Mouse (Mus musculus): ENCODE measurements around the gene Tcf3. TPM values are rescaled to one million over a fixed set of nuclear protein-coding genes. Genes with fewer than 3 reads are reported as not detected.
A peak's percentile ranks its signal among the peaks of the same experiment; 100 is the strongest.

Tcf3 gene
- total RNA-seq (2021): 54.4 and 61.8 TPM in 2 replicates
- long read RNA-seq, experiment 1, transcript Tcf3-202 (19 exons, 2,829 nt): major isoform, 29 of 181 reads
- long read RNA-seq, experiment 1, transcript Tcf3-209 (19 exons, 2,950 nt): minor isoform, 28 of 181 reads
- long read RNA-seq, experiment 1, transcript Tcf3-207 (19 exons, 2,920 nt): minor isoform, 15 of 181 reads
- long read RNA-seq, experiment 1, transcript Tcf3-210 (19 exons, 2,839 nt): minor isoform, 12 of 181 reads
- long read RNA-seq, experiment 1, partial matches to known transcripts: 23 of 181 reads
- long read RNA-seq, experiment 1, other reads (novel, unspliced or antisense): 51 of 181 reads
- long read RNA-seq, experiment 2, transcript Tcf3-209 (19 exons, 2,950 nt): major isoform, 20 of 113 reads
- long read RNA-seq, experiment 2, transcript Tcf3-208 (19 exons, 2,946 nt): minor isoform, 9 of 113 reads
- long read RNA-seq, experiment 2, transcript Tcf3-202 (19 exons, 2,829 nt): minor isoform, 18 of 113 reads
- long read RNA-seq, experiment 2, transcript Tcf3-207 (19 exons, 2,920 nt): minor isoform, 10 of 113 reads
- long read RNA-seq, experiment 2, partial matches to known transcripts: 16 of 113 reads
- long read RNA-seq, experiment 2, other reads (novel, unspliced or antisense): 18 of 113 reads

DNA sequence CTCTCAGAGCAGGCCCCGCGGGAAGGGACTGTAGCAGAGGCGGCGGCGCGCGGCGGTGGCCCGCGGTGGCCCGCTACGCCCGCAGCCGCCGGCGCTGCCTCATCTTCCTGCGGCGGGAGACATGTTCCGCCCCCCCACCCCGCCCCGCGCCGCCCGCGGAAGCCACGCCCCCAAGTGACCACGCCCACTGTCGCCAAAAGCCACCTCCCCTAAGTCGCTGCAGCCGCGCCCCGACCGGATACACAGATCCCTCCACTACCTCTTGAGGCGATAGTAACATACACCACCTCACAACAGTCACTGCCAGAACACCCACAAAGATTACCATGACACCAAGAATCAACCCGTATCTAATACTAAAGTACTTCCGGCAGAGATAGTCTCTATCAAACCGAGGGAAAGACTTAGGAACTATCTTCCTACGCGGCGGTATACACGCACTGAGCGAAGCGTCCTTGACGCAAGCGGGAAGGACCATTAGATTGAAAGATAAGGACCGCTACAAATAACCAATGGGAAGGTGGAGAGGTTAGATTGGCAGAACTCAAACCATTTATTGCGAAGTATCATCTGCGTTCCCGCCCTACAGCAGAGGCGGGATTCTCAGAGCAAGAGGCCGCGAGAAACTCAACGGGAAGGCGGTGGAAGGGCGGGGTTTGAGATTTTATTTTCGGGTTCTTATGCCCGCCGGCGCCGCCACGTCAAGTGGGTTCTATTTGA is at the start of gene Tcf3:
Gene Tcf3, minus strand, starts transcription at position 135 of the 720 bp plus-strand sequence.
- peak; percentile 98 for DNase-seq

DNA sequence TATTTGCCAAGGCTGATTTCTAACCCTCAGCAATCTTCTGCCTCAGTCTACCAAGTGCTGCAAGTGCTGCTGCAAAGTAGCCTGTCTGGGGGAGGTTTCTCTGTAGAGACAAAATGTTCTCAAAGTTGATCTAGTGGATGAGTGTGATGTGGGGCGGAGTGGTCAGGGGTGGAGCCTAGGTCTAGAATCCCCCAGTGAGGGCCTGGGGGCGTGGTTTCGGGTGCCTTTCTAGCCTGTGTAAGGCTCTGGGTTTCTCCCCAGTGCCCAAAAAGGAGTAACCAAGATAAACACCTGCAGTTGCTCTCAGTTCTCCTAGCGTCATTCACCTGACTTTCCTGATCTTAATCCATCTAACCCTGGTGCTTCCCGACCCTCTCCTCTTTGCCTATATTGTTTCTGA is 47.6 kb upstream of the Tcf3 start:
- no peak for DNase-seq

DNA sequence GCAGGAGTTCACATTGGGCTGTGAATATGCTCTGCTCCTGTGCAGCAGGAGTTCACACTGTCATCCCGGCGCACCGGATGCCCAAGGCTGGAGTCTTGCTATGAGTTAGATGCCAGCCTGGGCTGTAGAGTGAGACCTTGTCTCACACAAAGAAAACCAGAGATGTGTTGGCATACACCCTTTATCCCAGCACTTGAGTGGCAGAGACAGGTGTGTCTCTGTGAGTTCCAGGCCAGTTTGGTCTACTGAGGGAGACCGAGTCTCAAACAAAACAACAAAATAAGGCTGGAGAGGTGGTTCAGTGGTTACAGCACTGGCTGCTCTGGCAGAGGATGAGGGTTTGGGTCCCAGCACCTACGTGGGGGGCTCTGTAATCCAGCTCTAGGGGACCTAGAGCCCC is 45.1 kb upstream of the Tcf3 start:
- no peak for DNase-seq

DNA sequence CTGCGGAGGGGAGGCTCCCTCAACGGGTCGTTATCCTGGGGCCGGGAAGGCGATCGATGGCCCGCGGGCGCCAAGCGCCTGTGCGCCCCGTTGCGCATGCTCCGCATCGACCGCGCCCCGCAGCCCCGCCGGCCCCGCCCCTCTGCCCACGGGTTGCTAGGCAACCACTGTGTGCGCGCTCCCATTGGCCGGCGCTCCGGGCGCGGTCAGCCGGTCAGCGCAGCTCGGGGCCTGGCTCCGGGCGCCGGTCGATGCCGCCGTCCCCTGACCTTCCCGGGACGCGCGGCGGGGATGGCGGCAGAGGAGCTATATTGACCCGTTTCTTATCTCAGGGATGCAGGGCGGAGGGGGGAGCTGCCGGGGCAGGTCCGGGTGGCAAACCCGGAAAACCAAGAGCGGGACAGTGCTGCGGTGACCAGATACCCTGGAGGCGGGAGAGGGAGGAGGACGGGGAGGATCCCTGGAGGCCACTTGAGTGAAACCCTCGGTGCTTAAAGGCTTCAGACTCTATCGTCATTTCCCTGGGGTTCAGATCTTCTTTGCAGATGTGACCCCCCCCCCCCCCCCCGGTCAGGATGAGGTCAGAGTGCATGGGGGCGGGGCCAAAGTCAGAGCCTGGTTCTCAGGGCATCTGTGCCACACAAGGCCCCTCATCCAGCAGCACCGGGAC is 42.0 kb upstream of the Tcf3 start:
- DNase-seq: peak; percentile 94

DNA sequence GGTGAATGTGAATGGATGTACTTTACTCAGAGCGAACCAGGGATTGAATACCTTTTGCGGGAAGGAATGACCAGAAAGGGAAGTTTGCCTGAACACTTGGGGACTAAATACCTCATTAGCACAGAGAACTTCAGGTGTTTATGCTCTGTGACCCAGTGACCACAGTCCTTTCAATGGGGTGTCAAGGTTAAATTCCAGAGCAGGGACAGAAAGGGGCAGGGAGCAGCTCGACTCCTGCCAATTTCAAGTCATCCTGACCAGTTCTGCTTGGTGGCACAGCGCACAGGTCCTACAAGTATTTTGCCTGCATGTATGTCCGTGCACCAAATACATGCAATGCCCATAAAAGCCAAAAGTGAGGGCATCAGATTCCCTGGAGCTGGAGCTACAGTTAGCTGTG is 31.6 kb upstream of the Tcf3 start:
- no peak for DNase-seq

DNA sequence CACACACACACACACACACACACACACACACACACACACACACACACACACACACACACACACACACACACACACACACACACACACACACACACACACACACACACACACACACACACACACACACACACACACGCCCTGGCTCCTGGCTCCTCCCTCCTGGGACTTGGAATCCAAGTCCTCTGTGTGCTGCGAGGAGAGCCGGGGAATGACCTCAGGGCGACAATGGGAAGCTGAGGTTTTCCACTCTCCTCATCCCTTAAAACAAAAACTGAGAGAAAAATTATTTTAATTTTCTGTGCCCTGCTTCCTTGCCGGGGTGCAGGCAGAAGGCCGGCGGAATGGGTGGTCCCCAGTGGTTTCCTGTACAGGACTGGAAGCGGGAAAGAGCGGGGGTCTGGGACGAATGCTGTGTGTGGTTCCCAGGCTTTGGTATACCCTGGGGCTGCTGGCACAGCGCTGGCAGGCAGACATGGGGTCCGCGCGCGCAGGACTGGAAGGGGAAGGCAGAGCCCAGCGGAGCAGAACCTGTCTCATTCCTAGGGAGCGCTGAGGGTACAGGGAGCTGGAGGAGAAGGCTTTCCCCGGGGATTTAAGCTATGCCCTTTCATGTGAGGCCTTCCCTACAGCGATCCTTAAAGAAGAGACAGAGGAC is 31.1 kb upstream of the Tcf3 start:
- DNase-seq: peak; percentile 58

DNA sequence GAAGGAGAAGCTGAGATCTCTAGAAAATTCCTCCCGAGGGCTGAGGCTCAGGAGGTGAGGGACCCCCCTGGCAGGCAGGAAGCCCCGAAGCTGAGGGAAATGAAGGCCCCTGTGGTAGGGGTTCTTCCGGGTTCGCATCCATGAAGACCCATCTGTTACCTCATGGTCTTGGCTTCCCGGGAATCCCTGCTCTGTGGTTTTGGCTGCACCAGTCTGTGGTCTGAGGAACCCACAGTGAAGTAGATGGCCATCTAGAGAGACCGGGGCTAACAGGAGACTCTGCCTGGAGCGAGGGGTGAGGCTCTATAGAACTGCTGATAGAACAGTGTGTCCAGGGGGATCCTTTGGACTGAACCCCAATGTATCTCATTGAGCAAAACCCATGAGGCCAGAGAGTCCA is 27.9 kb upstream of the Tcf3 start:
- no peak for DNase-seq

DNA sequence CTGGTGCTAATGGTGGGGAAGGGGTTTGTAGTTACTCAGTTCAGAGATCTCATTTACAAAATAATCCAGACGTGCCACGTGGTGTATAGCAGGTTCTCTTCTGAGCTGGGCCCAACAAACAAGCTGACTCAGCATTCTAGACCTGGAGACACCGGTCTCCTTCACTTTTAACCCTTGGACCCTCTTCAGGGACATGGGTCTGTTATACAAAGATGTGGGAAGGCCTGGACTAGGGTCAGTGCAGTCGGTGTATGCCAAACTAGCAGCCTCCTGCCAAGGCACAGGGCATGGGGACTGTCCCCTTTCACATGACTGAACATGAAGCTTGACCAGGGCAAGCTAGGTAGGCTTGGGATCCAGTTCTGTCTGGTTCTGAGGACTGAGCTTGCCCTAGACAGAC is 26.9 kb upstream of the Tcf3 start:
- no peak for DNase-seq

DNA sequence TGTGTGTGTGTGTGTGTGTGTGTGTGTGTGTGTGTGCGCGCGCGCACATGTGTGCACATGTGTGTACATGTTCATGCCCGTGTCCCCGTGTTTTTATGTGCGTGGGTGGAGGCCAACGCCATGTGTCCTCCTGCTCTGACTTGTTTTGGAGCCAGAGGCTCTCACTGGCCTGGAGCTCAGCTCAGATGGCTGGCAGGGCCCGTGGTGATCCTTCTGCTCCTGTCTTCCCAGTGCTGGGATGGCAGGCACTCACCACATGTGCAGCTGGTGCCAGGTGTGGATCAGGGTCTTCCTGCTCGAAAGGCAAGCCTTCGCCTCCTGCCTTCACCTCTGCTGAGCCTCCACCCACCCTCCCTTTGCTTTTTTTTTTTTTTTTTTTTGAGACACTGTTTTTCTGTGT is 26.2 kb upstream of the Tcf3 start:
- DNase-seq: no peak

DNA sequence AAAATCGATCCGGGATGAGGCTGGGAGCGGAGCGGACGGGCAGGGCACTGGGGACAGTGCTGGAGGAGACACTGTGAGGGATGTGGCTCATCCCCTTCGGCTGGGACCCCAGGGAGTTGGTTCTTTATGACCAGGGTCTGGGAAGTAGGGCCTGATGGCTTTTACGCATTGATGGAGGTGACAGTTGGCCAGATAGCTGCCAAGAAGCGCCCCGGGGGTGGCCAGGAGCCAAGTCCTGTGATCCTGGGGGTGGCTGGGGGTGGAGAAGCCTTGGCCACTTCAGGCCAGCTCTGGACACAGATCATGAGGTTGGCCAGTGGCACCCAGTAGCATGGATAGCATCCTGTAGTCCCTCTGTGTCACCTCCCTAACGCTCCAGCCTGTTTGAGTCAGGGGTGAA is 25.8 kb upstream of the Tcf3 start:
- no peak for DNase-seq

DNA sequence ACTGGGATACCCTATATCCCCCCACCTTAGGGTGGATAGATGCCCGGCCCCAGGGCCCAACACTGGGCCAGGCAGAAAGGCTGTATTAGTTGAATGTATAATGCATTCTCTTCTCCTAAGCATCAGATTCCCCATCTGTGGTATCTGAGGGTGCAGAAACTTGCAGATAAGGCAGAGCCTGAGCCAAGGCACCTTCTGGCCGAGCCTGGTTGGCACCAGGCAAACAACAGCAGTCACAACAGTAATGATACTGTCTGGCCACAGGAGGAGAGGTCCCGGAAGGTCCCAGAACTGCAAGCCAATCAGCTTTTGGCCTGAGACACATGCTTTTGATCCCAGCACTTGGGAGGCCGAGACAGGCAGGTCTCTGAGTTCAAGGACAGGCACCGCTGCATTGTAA is 22.2 kb upstream of the Tcf3 start:
- DNase-seq: no peak

DNA sequence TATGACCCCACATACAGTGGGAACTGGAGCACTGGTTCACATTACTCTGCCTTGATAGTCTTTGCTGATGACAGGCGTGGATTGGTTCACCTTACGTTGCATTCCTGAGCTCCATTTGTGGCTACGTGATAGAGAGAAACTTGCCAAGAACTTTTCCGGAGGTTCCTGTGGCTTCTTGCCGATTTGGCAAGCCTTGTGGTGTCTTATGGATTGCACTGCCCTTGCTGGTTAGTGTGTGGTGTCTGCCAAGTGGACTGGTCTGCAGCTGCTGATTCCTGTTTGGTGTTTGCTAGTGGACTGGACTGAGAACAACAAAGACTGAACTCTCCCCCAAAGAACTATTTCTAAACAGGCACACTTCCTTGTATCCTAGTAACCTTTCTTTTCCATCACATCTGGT is 21.3 kb upstream of the Tcf3 start:
- no peak for DNase-seq

DNA sequence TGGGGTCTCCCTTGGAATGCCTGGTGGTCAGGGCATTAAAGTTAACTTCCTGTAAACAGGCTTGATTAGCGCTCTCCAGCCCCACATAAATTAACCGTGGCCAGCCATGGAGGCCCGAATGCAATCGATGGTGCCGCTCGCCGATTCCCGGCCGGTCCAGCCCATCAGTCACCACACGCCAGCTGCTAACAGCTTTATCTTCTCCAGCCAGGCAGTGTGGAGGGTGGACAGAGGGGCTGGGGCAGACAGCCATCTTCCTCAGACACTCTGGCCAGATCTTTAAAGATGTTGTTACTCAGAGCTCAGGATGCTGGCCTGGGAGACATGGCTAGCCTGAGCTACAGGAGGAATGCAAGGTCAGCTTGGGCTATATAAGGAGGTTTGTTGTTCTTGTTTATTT is 20.2 kb upstream of the Tcf3 start:
- DNase-seq: no peak

DNA sequence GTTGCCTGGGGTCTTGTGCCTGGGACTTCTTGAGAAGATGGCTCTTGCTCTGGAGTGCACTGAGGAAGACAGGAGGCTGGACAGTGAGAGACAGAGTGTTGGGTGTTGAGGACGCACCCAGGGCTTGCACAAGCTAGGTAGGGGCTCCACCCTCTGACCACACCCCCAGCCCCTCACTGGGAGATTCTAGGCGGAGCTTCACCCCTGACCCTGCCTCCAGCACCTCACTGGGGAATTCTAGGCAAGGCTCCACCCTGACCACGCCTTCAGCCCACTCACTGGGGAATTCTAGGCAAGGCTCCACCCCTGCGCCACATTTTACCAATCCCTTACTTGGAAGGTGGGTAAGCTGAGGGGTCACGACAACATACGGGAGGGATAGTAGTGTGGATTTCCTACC is 17.2 kb upstream of the Tcf3 start:
- no peak for DNase-seq

DNA sequence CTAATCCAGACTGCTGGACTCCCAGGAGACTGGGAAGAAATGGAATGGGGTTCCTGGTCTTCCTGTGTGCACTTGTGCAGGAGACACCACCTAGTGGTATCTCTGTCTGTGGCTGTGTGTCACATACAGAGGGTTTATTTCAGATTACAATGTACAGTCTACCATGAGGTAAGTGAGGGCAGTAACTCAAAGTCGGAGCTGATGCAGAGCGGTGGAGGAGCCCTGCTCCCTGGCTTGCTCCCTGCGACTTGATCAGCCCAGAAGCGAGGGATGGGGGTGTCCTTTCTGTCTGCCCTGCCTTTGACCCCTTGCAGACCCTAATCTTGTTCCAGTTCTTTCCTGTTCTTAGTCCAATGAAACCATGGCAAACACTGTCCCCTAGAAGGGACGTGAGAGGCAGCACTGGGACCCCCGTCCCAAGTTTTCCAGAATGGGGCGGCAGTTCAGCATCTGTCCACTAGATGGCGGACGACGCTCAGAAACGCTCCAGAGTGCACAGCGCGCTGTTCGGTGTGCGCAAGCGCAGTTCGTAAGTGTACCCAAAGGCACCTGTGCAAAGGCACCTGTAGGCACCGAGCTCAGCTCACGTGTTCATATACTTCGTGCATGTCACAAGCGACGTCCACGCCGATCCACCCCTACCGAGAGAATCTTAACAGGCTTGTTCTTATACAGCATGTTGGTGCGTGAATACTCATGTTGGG is 12.6 kb upstream of the Tcf3 start:
- peak; percentile 85 for DNase-seq

DNA sequence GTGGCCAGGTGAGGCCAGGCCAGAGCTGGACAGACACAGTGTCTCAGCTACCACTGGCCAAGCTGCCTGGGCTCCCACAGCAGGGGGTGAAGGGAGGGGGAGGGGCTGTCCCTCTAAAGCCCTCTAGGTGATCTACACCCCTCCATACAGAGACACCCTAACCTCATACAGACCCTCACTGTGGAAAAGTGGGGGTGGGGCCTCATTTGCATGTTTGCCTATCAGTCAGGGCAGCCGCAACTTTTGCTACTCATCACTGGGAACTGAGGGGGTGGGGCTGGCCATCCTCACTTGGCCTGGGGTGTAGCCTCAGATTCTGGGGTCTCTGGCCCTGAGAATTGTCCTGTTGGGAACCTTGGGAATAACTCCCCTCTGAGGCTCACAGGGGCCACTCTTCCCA is 11.6 kb upstream of the Tcf3 start:
- no peak for DNase-seq

DNA sequence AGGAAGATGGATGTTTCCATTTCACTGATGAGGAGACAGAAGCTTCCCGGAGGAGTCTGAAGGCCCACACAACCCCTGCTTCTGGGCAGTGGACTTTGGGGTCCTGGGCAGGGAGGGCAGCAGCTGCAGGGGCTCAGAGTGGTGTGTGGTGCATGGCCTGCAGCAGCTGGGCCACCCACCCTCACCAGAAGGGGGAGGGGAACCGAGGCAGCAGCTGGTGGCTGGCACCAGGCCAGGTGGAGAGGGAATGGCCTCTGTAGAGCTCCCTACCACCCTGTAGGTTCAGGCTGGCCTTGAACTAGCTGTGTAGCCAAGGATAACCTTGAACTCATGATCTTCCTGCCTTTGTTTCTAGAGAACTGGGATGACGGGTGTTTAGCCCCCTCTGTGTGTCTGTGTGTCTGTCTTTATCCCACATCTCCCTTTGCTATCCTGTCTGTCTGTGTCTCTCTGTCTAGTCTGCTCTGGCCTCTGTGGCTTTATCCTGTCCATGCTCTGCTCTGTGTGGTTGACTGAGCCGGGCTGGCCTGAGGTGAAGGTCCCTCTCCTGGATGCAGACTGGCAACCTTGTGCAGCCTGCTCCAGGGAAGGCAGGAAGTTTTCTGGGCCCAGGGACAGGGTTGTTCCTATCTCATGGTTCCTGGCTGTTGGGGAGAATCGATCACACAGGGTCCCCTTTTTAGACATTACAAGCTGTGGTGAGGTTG is 11.0 kb upstream of the Tcf3 start:
- peak; percentile 59 for DNase-seq

DNA sequence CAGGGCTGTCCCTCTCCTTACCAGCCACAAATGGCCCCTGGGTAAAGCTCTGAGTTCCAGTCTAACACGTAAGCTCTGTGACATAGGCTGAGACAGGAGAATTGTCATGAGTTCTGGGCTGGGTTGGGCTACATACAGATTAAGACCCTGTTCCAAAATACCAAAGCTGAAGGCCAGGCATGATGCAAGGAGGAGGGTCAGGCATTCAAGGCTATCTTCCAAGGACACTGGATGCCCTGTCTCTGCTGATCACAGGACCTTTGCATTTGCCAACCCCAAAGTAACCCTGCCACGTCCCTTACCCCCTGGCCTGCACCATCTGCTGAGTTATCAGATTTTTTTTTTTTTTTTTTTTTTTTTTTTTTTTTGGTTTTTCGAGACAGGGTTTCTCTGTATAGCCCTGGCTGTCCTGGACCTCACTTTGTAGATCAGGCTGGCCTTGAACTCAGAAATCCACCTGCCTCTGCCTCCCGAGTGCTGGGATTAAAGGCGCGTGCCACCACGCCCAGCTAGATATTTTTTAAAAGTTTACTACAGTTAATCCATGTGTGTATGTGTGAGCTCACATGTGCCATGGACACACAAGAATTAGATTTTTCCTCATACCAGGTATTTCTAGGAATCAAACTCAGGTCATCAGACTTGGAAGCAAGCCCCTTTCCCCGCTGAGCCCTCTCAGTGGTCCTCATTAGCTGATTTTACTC is 10.3 kb upstream of the Tcf3 start:
- DNase-seq: no peak

DNA sequence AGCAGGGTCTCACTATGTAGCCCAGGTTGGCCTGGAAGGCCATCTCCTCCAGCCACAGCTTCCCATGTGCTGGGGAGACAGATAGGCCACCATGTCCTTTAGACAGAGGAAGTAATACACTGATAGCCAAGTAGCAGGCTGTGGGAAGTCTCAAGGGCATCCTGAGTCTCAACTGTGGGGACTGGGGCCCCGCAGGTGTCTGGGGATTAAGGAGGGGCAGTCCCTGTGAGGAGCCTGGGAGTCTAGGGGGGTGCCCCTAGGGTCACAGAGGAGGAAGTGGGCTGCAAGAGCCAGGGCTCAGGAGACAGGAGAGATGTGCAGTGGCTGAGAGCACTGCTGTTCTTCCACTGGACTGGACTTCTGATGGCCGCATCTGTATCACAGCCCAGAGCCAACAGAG is 9.5 kb upstream of the Tcf3 start:
- DNase-seq: no peak

DNA sequence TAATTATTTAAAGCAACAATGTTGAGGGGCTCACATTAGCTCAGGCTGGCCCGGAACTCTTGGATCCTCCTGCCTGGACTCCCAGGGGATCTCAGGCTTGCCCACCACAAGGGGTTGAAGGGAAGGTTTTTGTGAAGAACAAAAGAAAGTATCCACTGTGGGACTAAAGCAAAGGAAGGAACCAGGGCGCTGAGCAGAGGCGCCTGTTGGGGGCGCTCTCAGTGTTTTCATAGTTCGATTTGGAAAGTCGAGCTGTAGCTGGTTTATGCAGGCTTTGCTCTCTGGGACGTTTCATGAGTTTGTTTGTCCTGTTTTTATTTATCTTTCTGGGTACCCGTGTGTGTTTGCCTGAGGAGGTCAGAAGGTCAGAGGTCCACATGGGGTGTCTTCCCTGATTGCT is 8.2 kb upstream of the Tcf3 start:
- DNase-seq: no peak

Data from adrenal gland, postnatal 14 days (tissue).